Mouse (Mus musculus) right cerebral cortex, adult 18-20 months (tissue): Measurements from ENCODE around the gene Ctsz.

Source experiments
- DNase-seq: peaks from one replicate; pipeline ENCODE4 v3.0.0; 2022; ENCODE audit warnings: mixed read lengths

Ctsz gene

DNA sequence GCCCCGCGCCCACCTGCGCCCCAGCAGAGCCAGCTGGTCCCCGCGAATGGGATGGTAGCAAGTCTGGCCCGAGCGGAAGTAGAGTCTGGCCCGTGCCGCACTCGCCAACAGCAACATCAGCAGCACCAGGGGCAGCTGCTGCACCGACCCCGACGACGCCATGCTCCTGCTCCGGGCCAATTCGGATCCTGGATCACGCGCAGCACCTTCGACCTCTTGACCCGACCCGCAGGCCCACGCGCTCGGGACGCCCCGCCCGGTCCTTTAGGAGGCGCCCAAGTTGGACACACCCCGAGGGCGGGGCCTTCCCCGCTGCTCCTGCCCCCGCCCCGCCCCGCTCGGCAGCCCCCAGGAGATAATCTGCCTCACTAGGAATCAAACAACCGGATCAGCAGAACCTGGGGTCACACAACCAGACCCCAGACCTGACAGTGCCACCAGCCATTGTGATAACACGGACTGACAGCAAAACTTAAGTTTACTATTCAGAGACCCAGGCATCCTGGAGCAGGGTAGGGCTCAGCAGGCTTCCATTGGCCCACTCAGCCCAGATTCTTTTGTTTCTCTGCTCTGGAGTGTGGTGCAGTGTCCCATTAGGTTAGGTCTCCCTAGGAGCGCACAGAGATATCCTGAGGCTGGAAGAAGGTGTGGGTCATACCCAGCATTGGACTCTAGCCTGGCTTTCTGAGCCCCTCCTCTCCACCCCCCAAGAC lies at the start of gene Ctsz:
Gene Ctsz, minus strand, starts transcription at position 303 of the 713 bp plus-strand sequence.
- peak; percentile 48 for DNase-seq

DNA sequence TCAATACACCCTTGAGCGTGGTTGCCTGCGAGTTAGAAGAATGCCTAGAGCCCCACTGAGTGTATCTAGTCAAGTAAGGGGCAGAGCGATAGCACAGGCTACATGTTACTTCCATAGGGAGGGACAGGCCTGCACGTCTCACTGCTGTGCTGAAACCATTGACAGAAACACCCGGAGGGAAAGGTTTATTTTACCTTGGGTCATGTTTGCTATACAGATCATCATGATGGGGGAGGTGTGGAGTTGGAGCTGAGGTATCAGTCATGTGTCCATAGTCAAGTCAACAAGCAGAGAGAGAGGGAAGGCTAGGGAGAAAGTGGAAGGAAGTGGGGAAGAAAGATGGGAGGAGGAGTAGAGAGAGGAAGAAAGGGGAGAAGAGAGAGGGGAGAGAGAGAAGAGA lies 48.2 kb upstream of the Ctsz start:
- DNase-seq, result no peak

DNA sequence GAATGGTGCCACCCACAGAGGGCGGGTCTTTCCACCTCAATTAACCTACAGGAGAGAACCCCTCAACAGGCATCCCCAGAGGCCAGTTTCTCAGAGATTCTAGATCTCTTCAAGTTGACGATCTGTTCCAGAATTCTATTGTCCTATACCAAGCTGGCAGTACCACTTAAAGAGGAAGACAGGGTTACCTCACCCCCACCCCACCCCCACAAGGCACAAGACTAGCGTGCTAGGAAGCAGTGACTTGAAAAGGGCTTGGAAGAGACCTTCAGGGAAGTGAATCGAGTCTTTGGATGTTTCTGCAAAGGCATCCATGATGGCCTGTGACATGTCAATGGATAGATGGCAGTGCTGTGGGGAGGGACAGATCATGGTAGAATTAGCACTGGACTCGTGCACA lies 39.9 kb upstream of the Ctsz start:
- DNase-seq, result no peak

DNA sequence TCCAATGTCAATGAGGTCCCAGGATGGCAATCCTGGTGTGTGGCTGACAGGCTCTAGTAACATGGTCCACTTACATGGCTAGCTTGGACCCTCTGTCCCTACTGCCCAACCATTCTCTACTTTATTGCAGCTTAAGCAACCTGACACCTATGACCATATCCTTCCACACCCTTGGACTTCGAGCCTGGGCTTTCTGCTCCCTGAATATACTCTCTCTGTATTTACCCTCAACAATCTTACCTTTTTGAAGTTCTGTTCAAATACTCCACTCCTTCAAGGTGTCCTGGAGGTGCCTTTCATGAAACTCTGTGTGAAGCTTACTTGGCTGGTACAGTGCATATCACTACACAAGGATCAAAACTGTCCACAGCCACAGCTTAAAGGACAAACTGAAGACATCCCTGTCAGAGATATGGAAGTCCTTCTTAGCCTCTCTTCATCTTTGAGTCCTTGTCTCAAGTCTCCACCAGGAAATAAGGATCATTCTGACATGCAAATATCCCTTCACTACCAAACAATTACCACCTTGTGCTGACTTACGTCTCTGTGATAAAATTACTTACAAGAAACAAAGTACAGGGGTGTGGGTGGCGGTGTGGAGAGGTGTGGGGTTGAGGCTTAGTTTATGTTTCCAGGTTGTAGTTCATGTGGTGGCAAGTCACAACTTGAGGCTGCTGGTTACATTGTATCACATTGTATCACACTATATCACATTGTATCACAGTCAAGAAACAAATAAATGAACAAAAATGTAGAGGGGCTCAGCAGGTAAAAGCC lies 38.9 kb upstream of the Ctsz start:
- no peak for DNase-seq

DNA sequence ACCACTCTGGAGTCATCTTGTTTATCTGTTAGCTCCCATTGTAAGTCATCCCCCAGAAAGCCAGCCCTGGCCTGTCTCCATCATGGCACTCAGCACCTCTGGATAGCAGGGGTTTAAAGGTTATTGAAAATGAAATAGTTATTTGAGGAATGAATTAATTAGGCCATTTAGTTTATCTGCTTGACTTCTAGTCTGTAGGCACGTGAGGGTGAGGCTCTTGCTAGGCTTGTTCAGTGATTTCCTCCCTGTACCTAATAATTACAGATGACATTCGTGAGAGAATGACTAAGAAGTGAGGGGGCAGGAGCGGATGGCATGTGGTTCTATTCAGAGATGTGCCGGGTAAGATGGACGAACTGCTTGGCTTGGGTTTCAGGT lies 34.7 kb upstream of the Ctsz start:
- no peak for DNase-seq

DNA sequence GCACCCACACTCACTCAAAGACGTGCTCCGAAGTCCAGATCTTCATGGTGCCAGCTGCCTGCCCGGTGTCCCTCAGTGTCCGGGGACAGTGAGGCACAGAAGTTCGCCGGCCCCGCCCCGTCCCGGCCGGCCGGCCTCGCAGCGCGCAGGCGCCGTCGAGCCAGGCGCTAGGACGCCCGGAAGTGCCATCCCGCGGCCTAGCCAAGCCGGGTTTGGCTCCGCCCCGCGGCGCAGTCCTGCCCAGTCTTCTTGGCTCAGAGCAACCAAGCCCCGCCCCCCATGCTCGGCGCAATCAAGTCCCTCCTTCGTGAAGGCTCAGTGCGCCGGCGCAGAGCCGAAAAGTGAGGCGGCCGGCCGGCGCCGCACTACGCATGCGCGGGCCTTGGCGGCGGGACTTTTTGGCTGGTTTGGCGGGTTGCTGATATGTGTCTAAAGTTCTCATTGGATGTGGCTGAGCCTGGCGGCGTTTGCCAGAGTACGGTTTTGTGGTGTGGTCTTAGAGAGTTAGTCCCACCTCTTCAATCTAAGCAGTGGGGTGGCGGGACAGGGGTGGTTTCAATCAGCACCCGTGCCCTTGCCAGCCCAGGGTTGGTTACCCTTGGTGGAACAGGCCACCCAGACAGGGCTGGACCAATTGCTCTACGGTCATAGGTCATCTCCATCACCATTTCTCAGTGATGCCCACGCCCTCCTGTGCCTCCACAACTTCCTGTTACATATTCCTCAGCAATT lies 34.1 kb upstream of the Ctsz start, which contains the start of gene Prelid3b:
Gene Prelid3b, minus strand, starts transcription at position 264 of the 732 bp plus-strand sequence.
- DNase-seq, result peak; percentile 99

DNA sequence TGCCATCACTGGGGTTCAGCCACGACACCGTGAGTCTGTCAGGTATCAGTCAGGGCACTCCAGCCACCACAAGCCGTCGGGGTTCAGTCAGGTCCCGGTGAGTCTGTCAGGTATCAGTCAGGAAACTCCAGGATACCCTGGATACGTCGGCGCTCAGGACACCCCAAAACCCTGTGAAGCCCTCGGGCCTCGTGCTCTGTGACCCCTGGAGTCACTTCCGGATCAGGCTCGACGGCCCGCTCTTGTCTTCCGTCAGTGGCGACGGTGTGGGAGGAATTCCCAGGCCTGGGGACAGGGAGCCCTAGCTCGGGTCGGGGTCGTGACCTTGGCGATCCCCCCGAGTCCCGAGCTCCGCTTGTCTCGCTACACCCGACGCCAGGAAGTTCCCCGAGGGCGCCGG lies 33.6 kb upstream of the Ctsz start:
- DNase-seq, result no peak

DNA sequence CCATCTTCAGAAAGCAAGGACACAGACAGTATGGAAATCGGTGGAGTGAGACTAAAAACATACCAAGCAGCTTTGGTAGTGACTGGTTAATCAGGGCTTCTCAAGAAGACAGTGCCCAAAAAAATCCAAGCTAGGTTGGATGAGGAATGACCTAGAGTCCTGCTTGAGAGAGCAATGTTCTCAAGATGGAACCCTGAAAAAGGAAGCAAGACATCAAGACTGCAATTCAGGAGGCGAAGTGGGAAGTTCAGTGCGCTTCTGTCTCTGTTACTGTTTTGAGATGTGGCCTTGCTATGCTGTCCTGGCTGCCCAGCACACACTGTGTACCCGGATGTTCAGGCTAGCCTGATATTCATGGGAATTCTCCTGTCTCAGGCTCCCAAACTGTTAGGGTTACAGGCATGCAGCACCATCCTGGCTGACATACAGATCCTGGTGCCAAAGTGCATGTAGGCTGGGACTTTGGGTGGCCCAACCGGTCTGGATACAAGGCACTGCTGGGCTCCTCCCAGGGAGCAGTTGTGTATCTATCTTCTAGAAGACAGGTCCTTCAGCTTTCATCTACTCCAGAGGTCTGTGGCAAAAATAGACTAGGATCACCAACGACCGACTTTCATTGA lies 32.1 kb upstream of the Ctsz start:
- no peak for DNase-seq

DNA sequence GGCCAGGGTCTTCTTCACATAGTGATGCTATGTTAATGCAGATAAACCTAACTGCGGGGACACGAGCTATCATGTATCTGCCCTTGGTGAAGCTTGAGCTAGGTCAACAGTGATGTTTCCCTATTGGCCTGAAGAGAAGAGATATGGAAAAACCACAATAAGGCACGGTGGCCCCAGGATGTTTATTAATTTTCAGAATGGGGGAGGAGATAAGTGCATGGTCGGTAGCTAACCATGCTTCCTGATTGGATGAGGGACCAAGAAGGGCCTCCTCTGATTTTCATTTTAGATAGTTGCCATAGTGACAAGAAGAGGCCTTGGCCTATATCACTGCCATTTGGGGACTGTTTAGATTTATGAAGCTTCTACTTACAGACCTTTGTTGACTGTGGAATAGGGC lies 31.5 kb upstream of the Ctsz start:
- DNase-seq, result no peak

DNA sequence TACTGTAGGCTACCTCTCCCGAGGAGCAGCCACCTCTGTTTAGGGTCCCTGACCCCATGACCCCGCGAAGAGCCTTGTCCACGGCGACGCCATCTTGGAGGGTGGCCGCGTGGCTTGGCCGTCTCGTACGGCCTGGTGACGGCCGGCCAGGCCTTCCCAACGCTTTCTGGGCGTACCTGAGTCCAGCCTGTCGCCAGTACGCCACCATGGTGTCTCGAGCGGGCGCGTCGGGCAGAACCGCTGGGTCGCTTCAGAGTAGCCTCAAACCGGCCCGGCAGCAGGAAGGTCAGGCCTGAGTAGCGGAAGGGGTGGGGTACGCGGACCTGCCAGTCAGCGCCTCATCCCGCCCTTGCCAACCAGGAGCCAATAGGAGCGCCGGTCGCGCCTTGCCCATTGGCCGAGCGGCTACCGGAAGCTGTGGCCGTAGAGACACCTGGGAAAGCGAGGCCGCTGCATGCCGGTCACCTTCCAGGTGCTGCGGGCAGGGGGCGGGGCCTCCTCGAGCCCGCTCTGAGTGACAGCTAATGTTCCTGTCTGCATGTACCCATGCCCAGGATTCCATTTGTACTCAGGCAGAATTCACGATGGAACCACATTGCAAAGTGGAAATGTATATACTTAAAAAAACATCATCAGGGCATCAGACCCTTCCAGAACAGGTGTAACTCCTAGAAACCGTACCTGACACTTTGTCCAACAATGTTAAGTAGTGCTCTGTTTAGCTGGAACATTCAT lies 25.1 kb upstream of the Ctsz start, which contains the start of gene Atp5e:
Gene Atp5e, minus strand, starts transcription at position 317 of the 735 bp plus-strand sequence.
- peak; percentile 99 for DNase-seq

DNA sequence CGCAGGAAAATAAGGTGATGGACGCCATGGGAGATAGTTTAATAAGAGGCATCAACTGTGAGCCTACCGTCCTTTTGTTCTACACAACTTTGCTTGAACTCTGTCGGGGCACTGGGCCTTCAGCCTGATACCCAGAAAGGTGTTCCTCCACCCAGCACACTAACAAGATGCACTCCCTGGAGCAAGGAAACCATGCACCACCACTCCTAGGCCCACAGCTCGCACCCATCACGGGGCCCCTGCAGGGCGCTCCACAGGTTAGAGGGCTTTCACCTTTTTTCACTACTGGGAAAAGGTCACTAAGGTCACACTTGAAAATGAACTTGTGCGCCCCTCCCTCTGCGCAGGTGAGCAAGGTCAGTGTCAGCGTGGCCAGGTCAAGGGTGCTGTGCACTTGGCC lies 24.5 kb upstream of the Ctsz start:
- no peak for DNase-seq

DNA sequence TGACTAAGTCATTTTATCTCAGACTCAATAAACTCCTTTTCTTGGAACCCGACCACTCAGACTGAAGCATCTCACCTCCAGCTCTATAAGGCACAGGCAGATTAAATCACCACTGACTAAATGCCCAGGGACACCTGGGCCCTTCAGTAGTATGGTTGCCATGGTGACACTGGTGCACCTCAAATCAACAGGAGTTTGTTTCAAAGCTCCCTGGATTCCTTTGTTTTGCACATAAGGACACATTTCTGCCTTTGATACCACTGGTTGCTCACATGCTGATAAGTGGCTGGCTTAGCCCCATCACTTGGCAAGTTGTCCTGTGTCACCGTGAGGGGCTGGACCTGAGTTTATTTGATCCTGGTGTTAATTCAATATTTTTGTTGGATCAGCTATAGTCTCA lies 20.5 kb upstream of the Ctsz start:
- DNase-seq, result no peak

DNA sequence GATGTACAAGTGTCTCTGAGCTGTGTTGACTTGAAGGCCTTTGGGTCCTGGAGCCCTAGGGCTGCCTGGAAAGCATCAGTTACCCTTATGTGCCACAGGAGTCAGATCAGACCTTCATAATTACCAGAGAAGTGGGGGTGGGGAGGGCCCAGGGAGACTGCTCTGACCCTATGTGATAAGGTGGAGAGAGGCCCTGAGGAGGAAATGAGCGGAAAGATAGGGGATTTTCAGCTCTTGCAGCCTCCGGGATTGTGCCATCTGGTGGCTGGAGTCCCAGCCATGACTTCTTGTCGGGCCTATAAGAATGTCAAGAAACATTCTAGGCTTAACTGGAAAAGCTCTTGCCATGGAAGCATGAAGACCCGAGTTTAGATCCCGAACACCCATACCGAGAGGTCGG lies 14.8 kb upstream of the Ctsz start:
- DNase-seq, result no peak

DNA sequence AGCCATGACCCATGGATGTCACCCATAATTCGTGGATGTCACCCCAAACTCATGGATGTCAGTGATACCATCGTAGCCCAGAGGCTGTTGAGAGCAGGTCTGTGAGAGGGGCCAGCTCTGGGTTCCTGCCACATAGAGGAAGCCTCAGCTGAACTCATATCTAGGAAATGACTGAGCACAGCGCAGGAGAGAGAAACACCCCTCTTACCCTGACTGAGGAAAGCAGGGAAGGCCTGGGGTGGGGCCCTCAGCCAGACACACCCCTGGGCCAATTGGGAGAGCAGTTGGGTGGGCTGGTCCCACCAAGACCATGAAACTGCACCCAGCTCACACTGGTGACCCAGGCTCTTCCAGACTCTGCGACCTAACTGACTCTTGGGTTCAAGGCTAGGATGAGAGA lies 11.5 kb upstream of the Ctsz start, which contains the start of gene Tubb1:
Gene Tubb1, plus strand, starts transcription at position 343 of the 400 bp plus-strand sequence.
- DNase-seq, result no peak

DNA sequence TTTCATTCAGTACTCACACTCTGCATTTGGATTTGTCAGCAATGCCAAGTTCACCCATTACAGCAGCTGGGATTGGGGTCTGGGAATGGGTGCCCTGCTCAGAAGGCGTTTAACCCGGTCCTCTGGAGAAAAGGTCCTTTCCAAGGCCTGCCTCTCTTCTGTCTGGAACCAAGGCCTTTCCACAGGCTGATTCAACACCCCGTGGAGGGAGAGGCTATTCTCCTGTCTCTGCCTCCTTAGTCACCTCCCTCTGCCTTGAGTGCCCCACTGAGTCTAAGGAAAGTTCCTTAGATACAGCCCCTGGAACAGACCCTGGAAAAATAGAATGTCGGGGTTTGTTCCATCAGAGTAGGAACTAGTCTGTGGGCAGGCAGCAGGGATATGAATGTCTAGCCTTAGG lies 9.6 kb upstream of the Ctsz start:
- no peak for DNase-seq

DNA sequence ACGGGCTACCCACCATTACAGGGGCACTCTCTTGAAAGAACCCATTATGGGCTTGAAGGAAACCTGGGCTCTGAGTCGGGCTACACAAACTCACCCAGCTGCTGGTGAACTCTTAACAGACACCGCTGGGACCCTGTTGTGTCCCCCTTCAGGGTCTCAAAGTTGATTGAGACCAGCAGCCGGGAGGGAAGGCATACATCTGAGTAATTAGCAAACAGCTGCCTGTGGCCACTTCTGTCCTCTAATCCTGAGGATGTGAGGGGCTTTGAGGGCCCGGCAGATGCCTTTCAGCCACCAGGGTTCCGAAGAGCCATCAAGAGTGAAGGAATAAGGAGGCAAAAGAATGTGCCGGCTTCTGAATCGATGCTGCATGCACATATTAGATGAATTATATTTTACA lies 8.1 kb upstream of the Ctsz start:
- no peak for DNase-seq

DNA sequence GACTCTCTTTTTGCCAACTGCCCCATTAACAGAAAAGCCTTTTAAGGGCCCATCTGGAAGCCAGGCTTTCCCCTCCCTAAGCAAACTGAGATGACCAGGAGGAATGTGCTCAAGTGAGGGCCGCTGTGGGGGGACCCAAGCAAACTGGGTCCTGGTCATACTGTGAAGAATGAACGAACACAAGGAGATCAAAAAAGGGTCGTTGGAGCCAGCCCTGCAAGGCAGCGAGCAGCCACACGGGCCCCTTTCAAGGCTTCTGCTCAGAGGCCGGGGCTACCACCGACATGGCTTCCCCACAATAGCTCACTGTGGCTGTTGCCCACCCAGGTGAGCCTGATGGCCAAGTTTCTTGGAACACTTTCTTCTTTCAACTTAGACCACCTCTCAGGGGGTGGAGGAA lies 7.7 kb upstream of the Ctsz start:
- DNase-seq, result no peak

DNA sequence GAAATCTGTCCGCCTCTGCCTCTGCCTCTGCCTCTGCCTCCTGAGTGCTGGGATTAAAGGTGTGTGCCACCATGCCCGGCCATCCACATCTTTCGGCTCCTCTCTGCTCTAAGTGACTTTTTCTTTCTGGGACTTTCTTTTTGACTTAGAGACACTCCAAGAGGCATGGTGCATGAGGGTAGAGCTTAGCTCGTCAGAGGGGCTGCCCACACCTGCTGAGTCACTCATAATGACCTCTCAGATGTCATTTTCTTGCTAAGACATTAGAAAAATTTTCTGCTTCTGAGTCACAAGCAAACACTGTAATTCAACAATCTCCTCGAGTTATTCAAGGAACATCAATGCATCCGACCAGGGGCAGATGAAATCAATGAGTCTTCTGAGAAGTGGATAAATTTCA lies 6.2 kb upstream of the Ctsz start:
- no peak for DNase-seq

DNA sequence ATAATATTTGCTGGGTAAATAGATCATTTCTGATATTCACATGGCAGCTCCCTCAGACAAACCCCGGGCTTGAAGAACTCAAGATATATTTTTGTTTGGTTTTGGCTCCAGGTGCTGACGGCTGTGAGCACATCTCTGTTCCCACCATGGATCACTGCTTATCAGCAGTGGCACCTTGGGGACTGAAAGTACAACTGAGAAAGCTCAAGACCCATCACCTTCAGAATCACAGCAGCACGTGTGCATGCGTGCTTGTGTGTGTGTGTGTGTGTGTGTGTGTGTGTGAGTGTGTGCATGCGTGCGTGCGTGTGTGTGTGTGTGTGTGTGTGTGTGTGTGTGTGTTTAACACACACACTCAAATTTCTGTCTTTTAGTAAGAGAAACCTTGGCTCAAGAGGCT lies 5.5 kb upstream of the Ctsz start:
- DNase-seq, result no peak

DNA sequence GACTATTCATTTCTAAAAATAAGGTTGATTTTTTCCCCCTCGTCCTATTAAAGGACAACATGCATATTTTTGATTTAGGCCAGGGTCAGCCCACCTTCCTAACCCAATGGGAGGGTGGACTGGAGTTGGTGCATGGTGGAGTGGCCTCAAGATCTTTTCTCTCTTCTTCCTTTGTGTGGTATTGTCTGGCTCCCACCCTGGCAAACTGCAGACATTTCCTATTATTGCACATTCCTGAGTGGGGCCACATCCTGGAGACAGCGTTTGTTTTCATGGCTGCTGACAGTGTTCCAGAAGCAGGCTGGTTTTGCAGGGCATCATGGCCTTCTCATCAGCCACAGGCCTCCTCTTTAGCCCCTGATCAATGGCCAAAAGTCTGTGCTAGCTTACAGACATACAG lies 4.2 kb upstream of the Ctsz start:
- DNase-seq, result no peak

DNA sequence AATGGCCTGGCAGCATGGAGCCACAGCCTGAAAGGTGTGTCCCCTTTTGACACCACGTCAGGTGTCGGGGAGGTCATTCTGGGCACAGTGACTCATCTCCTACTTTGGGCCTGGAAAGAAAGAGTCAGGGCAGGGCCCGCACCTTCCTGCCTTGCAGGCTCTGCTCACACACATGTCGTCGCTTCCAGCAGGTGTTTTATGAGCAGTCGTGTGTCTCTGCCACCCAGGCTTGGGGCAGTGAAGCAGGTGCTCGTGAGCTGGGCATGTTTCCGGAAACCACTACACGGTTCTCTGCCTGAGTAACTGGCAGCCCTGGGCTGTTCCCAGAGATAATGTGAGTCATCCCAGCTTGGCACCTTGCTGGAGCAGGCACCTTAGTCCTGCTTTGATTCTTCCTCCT lies 3.6 kb upstream of the Ctsz start:
- DNase-seq, result no peak

DNA sequence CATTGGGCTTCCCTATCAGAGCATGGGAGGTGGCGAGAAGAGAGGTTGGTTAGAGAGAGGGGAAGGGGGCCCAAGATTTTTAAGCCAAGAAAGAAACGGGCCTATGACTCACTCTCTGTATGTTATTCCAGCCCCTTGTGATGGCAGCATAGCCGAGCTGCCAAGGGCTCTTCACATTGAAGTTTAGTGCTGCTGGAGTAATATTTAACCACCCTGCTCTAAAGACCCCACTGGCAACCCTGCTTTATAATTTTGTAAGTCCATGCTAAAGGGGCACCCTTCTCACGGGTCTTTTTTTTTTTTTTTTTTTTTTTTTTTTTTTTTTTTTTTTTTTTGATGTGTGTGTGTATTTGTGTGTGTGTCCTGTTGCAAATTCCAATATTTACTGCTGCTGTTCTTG lies 3.1 kb upstream of the Ctsz start:
- no peak for DNase-seq

DNA sequence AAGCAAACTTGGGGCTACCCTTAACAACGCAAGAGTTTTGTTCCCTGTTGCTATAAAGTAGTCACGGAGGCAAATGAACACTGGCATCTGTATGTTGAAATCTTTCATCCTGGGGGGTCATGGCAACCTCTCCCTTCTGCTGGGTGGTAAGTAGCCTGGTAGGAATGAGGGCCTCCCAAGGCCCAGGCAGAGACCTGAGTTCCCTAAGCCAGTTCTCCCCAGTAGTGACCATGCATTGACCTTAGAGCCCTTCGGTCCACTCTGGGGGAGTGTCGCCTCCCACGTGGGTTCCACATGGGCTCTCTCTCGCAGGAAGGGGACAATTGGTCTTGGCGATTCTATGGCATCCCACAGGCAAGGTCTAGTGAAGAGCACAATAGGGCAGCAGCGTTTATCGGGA lies 1.1 kb upstream of the Ctsz start:
- DNase-seq, result no peak
